Mouse (Mus musculus) induced T-regulatory cell, adult 2 months (primary cell): ENCODE measurements around the gene Wdsub1.
A peak's percentile ranks its signal among the peaks of the same experiment; 100 is the strongest.
"Not testable (repeated sequence)": the region's sequence is repeated elsewhere in the genome, so short reads cannot be mapped to it uniquely, and the experiment has no call there.

Experiments used
- DNase-seq: peaks from one replicate; pipeline ENCODE4 v3.0.0-alpha.2; 2012; ENCODE audit warnings: low read depth

Wdsub1 gene

GRCm38 (mm10) chr2:59881831-59882741, at the start of gene Wdsub1:
Gene Wdsub1, minus strand, starts transcription at chr2:59882591.
- DNase-seq = peak; percentile 94

- no peak for DNase-seq
These were observed 31.2 kb upstream of the Wdsub1 start for GRCm38 (mm10) chr2:59913610-59914009.

GRCm38 (mm10) chr2:59908048-59908447, 25.7 kb upstream of the Wdsub1 start:
- DNase-seq = no peak

GRCm38 (mm10) chr2:59904007-59904406, 21.6 kb upstream of the Wdsub1 start:
- no peak for DNase-seq

GRCm38 (mm10) chr2:59898666-59899065, 16.3 kb upstream of the Wdsub1 start:
- DNase-seq = no peak

- no peak for DNase-seq
These were observed 15.7 kb upstream of the Wdsub1 start for GRCm38 (mm10) chr2:59898105-59898504.

- no peak for DNase-seq
These were observed 14.4 kb upstream of the Wdsub1 start for GRCm38 (mm10) chr2:59896837-59897236.

GRCm38 (mm10) chr2:59896400-59896799, 14.0 kb upstream of the Wdsub1 start:
- DNase-seq = no peak

GRCm38 (mm10) chr2:59889699-59890098, 7.3 kb upstream of the Wdsub1 start:
- DNase-seq = no peak

- DNase-seq = no peak
These were observed 421 bp upstream of the Wdsub1 start for GRCm38 (mm10) chr2:59882742-59883281.

GRCm38 (mm10) chr2:59881404-59881803, 987 bp downstream of the Wdsub1 start:
- peak; percentile 36 for DNase-seq

GRCm38 (mm10) chr2:59878221-59878620, 4.2 kb downstream of the Wdsub1 start:
- DNase-seq = no peak

GRCm38 (mm10) chr2:59877335-59877734, 5.1 kb downstream of the Wdsub1 start:
- DNase-seq = no peak

- no peak for DNase-seq
These were observed 5.9 kb downstream of the Wdsub1 start for GRCm38 (mm10) chr2:59876482-59876881.

- DNase-seq = no peak
These were observed 11.9 kb downstream of the Wdsub1 start for GRCm38 (mm10) chr2:59870526-59870925.

- no peak for DNase-seq
These were observed 19.8 kb downstream of the Wdsub1 start for GRCm38 (mm10) chr2:59862618-59863017.

- no peak for DNase-seq
These were observed 28.0 kb downstream of the Wdsub1 start for GRCm38 (mm10) chr2:59854363-59854762.

GRCm38 (mm10) chr2:59853543-59853942, 28.8 kb downstream of the Wdsub1 start:
- DNase-seq = no peak

GRCm38 (mm10) chr2:59852916-59853315, 29.5 kb downstream of the Wdsub1 start:
- no peak for DNase-seq

- not testable (repeated sequence) for DNase-seq
These were observed 30.5 kb downstream of the Wdsub1 start for GRCm38 (mm10) chr2:59851885-59852284.

- DNase-seq = no peak
These were observed 38.5 kb downstream of the Wdsub1 start for GRCm38 (mm10) chr2:59843848-59844247.

GRCm38 (mm10) chr2:59843156-59843555, 39.2 kb downstream of the Wdsub1 start:
- no peak for DNase-seq

- no peak for DNase-seq
These were observed 39.8 kb downstream of the Wdsub1 start for GRCm38 (mm10) chr2:59842556-59843008.
